Mouse (Mus musculus) embryonic stem cell, embryonic (primary cell): ENCODE results near the gene Zfp148.

Experiments
- CTCF ChIA-PET, 4 experiments: fragments of 300-600 bp in 2 of 4; fragments of 350-600 bp in 2 of 4; sonication (Branson Sonifier 250); formaldehyde crosslinking; loops; one replicate each; lab custom pipeline; 2022; ENCODE audit warnings: inconsistent platforms in 2 of 4; lab: Charles Lee
- POLR2A ChIA-PET, 4 experiments: fragments of 300-600 bp in 2 of 4; fragments of 350-600 bp in 2 of 4; sonication (Branson Sonifier 250); formaldehyde crosslinking; loops; one replicate each; lab custom pipeline; 2022; ENCODE audit warnings: antibody characterized with exemption in 4 of 4, inconsistent platforms in 1 of 4; lab: Charles Lee

The Zfp148 gene

GRCm38 (mm10) chr16:33474381-33474780 is 93.7 kb downstream of the Zfp148 start:
- ChIA-PET POLR2A (no interaction called here), CTCF (no interaction called here)

GRCm38 (mm10) chr16:33479926-33480325 is 99.3 kb downstream of the Zfp148 start:
- POLR2A ChIA-PET: interaction anchor here in 3 of 4 experiments (0.6 to 1.7 kb wide), 15 partner anchors 10 to 234 kb away, joined by 3 to 8 read pairs (median 3); partner anchors contain the start of gene Slc12a8 (in 1 of the 3)
- CTCF ChIA-PET: interaction anchor here in 1 of 4 experiments (0.5 kb wide), 1 partner anchor 22 kb away, joined by 3 read pairs; no protein-coding TSS in a partner anchor

GRCm38 (mm10) chr16:33481148-33481547 is 100.5 kb downstream of the Zfp148 start:
- POLR2A ChIA-PET: interaction anchor here in 2 of 4 experiments (1.0 to 1.6 kb wide), 6 partner anchors 9 to 144 kb away, joined by 3 to 4 read pairs (median 3); partner anchors contain the start of gene Zfp148 (in 1 of the 2)
- CTCF ChIA-PET: interaction anchor here (0.6 to 1.5 kb wide), 10 partner anchors 8 to 328 kb away, joined by 3 to 7 read pairs (median 4); no protein-coding TSS in a partner anchor

- ChIA-PET CTCF (interaction anchor here in 1 of 4 experiments (0.6 kb wide), 1 partner anchor 36 kb away, joined by 3 read pairs; no protein-coding TSS in a partner anchor), POLR2A (interaction anchor here in 2 of 4 experiments (0.5 to 1.6 kb wide), 5 partner anchors 17 to 578 kb away, joined by 3 to 7 read pairs (median 3); partner anchors contain the start of gene Zfp148 (in 1 of the 2))
These were observed 101.7 kb downstream of the Zfp148 start for GRCm38 (mm10) chr16:33482309-33482708.

GRCm38 (mm10) chr16:33487709-33488108 is 107.1 kb downstream of the Zfp148 start:
- ChIA-PET CTCF (interaction anchor here in 1 of 4 experiments (0.5 kb wide), 1 partner anchor 507 kb away, joined by 6 read pairs; no protein-coding TSS in a partner anchor), POLR2A (interaction anchor here in 1 of 4 experiments (0.8 kb wide), 1 partner anchor 18 kb away, joined by 4 read pairs; no protein-coding TSS in a partner anchor)

GRCm38 (mm10) chr16:33494374-33494773 is 113.7 kb downstream of the Zfp148 start:
- CTCF ChIA-PET: no interaction called here
- POLR2A ChIA-PET: interaction anchor here in 2 of 4 experiments (0.6 to 1.0 kb wide), 2 partner anchors 8 to 391 kb away, joined by 3 to 4 read pairs; no protein-coding TSS in a partner anchor

GRCm38 (mm10) chr16:33508082-33508481 is 127.4 kb downstream of the Zfp148 start:
- CTCF ChIA-PET: no interaction called here
- POLR2A ChIA-PET: interaction anchor here in 2 of 4 experiments (0.6 to 2.7 kb wide), 5 partner anchors 8 to 390 kb away, joined by 3 to 13 read pairs (median 3); partner anchors contain the start of gene Slc12a8 (in 1 of the 2)

GRCm38 (mm10) chr16:33509231-33509630 is 128.6 kb downstream of the Zfp148 start:
- ChIA-PET CTCF (interaction anchor here in 1 of 4 experiments (0.6 kb wide), 1 partner anchor 51 kb away, joined by 3 read pairs; no protein-coding TSS in a partner anchor), POLR2A (interaction anchor here in 3 of 4 experiments (0.8 to 2.1 kb wide), 4 partner anchors 8 to 169 kb away, joined by 3 to 8 read pairs (median 4); partner anchors contain the start of gene Slc12a8 (in 1 of the 3))

GRCm38 (mm10) chr16:33510856-33511255 is 130.2 kb downstream of the Zfp148 start:
- ChIA-PET CTCF (interaction anchor here in 1 of 4 experiments (0.6 kb wide), 1 partner anchor 12 kb away, joined by 9 read pairs; no protein-coding TSS in a partner anchor), POLR2A (interaction anchor here in 2 of 4 experiments (0.6 to 4.2 kb wide), 7 partner anchors 9 to 179 kb away, joined by 3 to 16 read pairs (median 4); no protein-coding TSS in a partner anchor)

- POLR2A ChIA-PET: interaction anchor here in 2 of 4 experiments (0.9 to 4.2 kb wide), 6 partner anchors 9 to 266 kb away, joined by 3 to 16 read pairs (median 3); no protein-coding TSS in a partner anchor
- CTCF ChIA-PET: no interaction called here
These were observed 131.9 kb downstream of the Zfp148 start for GRCm38 (mm10) chr16:33512555-33512954.

GRCm38 (mm10) chr16:33516807-33517565 is 136.3 kb downstream of the Zfp148 start, which contains the start of gene Slc12a8:
TSS of gene Slc12a8 (plus strand) at chr16:33517328.
- POLR2A ChIA-PET: interaction anchor here in 3 of 4 experiments (0.6 to 8.5 kb wide), 19 partner anchors 8 to 372 kb away, joined by 3 to 74 read pairs (median 4); no protein-coding TSS in a partner anchor
- CTCF ChIA-PET: interaction anchor here (0.6 to 1.0 kb wide), 4 partner anchors 18 to 180 kb away, joined by 3 to 5 read pairs (median 3); no protein-coding TSS in a partner anchor

GRCm38 (mm10) chr16:33517627-33518026 is 137.0 kb downstream of the Zfp148 start:
- POLR2A ChIA-PET: interaction anchor here in 3 of 4 experiments (0.6 to 8.5 kb wide), 15 partner anchors 8 to 371 kb away, joined by 3 to 74 read pairs (median 4); no protein-coding TSS in a partner anchor
- CTCF ChIA-PET: interaction anchor here in 2 of 4 experiments (0.7 to 1.0 kb wide), 2 partner anchors 18 to 43 kb away, joined by 3 to 5 read pairs; no protein-coding TSS in a partner anchor

GRCm38 (mm10) chr16:33518236-33518635 is 137.6 kb downstream of the Zfp148 start:
- ChIA-PET POLR2A (interaction anchor here in 3 of 4 experiments (0.6 to 8.5 kb wide), 17 partner anchors 8 to 462 kb away, joined by 3 to 74 read pairs (median 4); partner anchors contain the start of gene Iqcg (in 1 of the 3)), CTCF (no interaction called here)

GRCm38 (mm10) chr16:33519916-33520568 is 139.4 kb downstream of the Zfp148 start:
- CTCF ChIA-PET: interaction anchor here in 1 of 4 experiments (0.5 kb wide), 1 partner anchor 645 kb away, joined by 6 read pairs; no protein-coding TSS in a partner anchor
- POLR2A ChIA-PET: interaction anchor here in 2 of 4 experiments (0.6 to 8.5 kb wide), 14 partner anchors 9 to 456 kb away, joined by 3 to 74 read pairs (median 4); no protein-coding TSS in a partner anchor

GRCm38 (mm10) chr16:33522516-33522915 is 141.9 kb downstream of the Zfp148 start:
- POLR2A ChIA-PET: interaction anchor here in 3 of 4 experiments (0.7 to 8.5 kb wide), 9 partner anchors 9 to 192 kb away, joined by 3 to 74 read pairs (median 4); no protein-coding TSS in a partner anchor
- CTCF ChIA-PET: interaction anchor here in 3 of 4 experiments (0.6 to 1.0 kb wide), 4 partner anchors 12 to 78 kb away, joined by 3 to 9 read pairs (median 3); no protein-coding TSS in a partner anchor

GRCm38 (mm10) chr16:33523571-33523970 is 142.9 kb downstream of the Zfp148 start:
- POLR2A ChIA-PET: interaction anchor here in 1 of 4 experiments (2.2 to 8.5 kb wide), 2 partner anchors 8 to 11 kb away, joined by 16 to 74 read pairs; no protein-coding TSS in a partner anchor

More at GRCm38 (mm10) chr16:33523571-33523970, 142.9 kb downstream of the Zfp148 start:
- CTCF ChIA-PET: interaction anchor here in 1 of 4 experiments (0.6 kb wide), 1 partner anchor 67 kb away, joined by 4 read pairs; no protein-coding TSS in a partner anchor
